Mouse (Mus musculus) liver, embryonic 15.5 days (tissue): ENCODE data around the gene Gm10097. TPM values are rescaled to one million over a fixed set of nuclear protein-coding genes. Genes with fewer than 3 reads are reported as not detected.

Source experiments
- ATAC-seq: fragments of 200-750 bp; cut with Nextera tagmentation; 2 replicates; pipeline ENCODE4 v1.8.0; 2017; ENCODE audit warnings: moderate number of reproducible peaks, mild to moderate bottlenecking, moderate library complexity; ENCODE audit not compliant: insufficient read depth
- H3K27ac ChIP-seq: fragments of 300-500 bp; sonication (generic); replicated peaks from 2 replicates; pipeline ENCODE4 v1.5.1; 2015; ENCODE audit warnings: mild to moderate bottlenecking, inconsistent platforms
- H3K27me3 ChIP-seq: fragments of 300-500 bp; sonication (generic); 2 replicates; pipeline ENCODE4 v1.6.1; 2015; ENCODE audit warnings: mild to moderate bottlenecking, inconsistent platforms
- H3K36me3 ChIP-seq: fragments of 300-500 bp; sonication (generic); replicated peaks from 2 replicates; pipeline ENCODE4 v1.6.1; 2015; ENCODE audit warnings: moderate library complexity, mild to moderate bottlenecking, inconsistent platforms
- H3K4me1 ChIP-seq: fragments of 300-500 bp; sonication (generic); replicated peaks from 2 replicates; pipeline ENCODE4 v1.6.1; 2015; ENCODE audit warnings: inconsistent platforms
- H3K4me2 ChIP-seq: fragments of 300-500 bp; sonication (generic); 2 replicates; pipeline ENCODE4 v1.6.1; 2015; ENCODE audit warnings: moderate library complexity, mild to moderate bottlenecking, inconsistent platforms
- H3K4me3 ChIP-seq: fragments of 300-500 bp; sonication (generic); replicated peaks from 2 replicates; pipeline ENCODE4 v1.5.1; 2015; ENCODE audit warnings: mild to moderate bottlenecking, inconsistent platforms
- H3K9ac ChIP-seq: fragments of 300-500 bp; sonication (generic); 2 replicates; pipeline ENCODE4 v1.6.1; 2015; ENCODE audit warnings: moderate library complexity, mild to moderate bottlenecking, inconsistent platforms
- H3K9me3 ChIP-seq: fragments of 300-500 bp; sonication (generic); replicated peaks from 2 replicates; pipeline ENCODE4 v1.6.1; 2016; ENCODE audit warnings: inconsistent platforms
- WGBS: fragments of 180-500 bp; shearing (Covaris S2); methylation state at CpG from one replicate; pipeline ENCODE4 v1.1.7; 2015; ENCODE audit warnings: mixed read lengths; ENCODE audit not compliant: insufficient replicate concordance; 5-methylcytosine and 5-hydroxymethylcytosine counted together
- polyA plus RNA-seq: library from polyadenylated mRNA; unstranded; fragments of >200 nt; fragmentation: Nextera tagmentation; extraction: Ambion mirVana; gene quantifications from 2 replicates; pipeline ENCODE4 v1.2.1, GENCODE M21; 2015

Gm10097 gene
- polyA plus RNA-seq = 0.07 and 0.08 TPM in 2 replicates

DNA sequence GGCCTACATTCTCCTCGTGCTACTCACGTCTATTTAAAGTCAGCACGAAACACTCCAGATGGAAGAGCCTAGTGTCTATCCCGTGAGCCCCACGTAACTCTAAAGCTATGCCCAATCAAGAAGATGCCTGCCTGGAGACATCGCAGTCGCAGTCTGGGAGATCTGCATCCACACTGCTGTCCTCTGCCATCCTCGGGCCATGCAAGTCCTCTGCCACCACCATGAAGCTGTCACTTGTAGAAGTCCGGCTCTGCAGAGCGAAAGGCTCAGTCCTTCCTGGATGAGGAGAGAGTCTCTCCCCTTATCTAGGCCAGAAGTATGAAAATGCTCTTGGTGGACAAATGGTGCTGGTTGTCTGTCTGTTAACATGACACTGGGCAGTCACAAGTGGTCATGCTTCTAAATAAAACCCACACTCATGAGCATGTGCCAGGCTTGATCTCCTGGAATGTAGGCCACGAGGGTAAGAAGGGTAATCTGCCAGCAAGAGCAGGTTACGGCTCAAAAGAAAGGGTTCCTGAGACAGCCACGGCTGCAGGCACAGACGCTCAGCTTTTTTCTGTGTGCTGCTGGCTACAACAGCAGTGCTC is at the start of gene Gm10097:
Gm10097 (plus strand) TSS at position 517 of the 590 bp plus-strand sequence.
- ATAC-seq = no peak
- H3K4me3 ChIP-seq = no peak within 1 kb of the TSS
- no peaks in the 10 kb centered on the region for H3K4me1 ChIP-seq
- no peak within 1 kb of the TSS for H3K27ac ChIP-seq
- no peaks in the 10 kb centered on the region for H3K9me3 ChIP-seq
- no peaks in the 10 kb centered on the region for H3K27me3 ChIP-seq
- 0 out of 2 replicates have a peak, but pooled peaks cover 21% of the 10 kb centered on the region for H3K36me3 ChIP-seq
- no peak within 1 kb of the TSS for H3K9ac ChIP-seq
- WGBS = 73% methylated on average over 14 of the region's 14 CpGs
- H3K4me2 ChIP-seq = no peak within 1 kb of the TSS

DNA sequence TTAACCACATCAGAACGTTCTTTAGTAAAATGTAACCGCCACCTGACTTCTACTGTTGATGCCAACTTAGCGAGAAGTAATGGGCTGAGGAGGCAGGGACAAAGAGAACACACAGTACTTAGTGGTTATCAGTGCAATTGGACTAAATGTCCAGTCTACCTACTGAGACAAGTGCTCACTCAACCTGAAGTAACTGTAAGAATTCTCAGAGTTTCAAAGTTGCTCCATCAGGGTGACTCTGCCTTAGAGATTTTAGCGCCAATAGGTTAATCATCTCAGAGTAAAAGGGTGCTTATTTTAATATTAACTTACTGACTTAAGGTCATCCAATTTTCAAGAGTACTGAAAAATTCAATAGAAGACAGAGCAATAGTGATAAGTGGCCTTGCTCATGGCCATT is 43.1 kb upstream of the Gm10097 start:
- Histone ChIP-seq H3K27ac (no peak overlapping the region), H3K4me1 (no peaks in the 10 kb centered on the region), H3K9me3 (no peaks in the 10 kb centered on the region), H3K9ac (no peak overlapping the region), H3K27me3 (no peaks in the 10 kb centered on the region), H3K4me3 (no peak overlapping the region), H3K36me3 (0 out of 2 replicates have a peak, but pooled peaks cover 5% of the 10 kb centered on the region), H3K4me2 (no peak overlapping the region)
- no peak for ATAC-seq
- 70% methylated on average over 4 of the region's 4 CpGs for WGBS

DNA sequence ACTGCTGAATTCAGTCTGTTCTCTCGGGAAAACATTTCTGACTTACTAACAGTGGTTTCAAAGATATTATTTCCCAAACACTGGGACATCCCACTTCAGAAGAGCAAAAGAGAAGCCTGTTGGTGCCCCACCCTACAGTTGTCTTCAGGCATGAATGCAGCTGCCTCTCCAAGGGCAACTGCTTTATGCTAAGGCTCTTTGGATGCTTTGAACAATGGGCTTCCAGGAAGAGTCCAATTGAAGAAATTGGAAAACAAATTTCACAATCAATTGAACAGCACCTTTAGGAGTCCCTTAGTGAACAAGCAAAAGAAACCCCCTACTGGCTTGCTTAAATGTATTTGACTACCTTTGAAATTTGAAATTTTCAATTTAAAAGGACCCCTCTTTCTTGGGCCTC is 41.8 kb upstream of the Gm10097 start:
- Histone ChIP-seq H3K4me3 (no peak overlapping the region), H3K4me2 (no peak overlapping the region), H3K27ac (no peak overlapping the region), H3K36me3 (peaks cover 2% of the 10 kb centered on the region; the same call in 1 of the 2 replicates), H3K9ac (no peak overlapping the region), H3K9me3 (no peaks in the 10 kb centered on the region), H3K4me1 (no peaks in the 10 kb centered on the region), H3K27me3 (no peaks in the 10 kb centered on the region)
- no peak for ATAC-seq
- WGBS = 62% methylated on average over 1 of the region's 1 CpGs

- H3K4me3 ChIP-seq = no peak overlapping the region
- peaks cover 11% of the 10 kb centered on the region; the same call in 1 of the 2 replicates for H3K36me3 ChIP-seq
- WGBS = 64% methylated on average over 9 of the region's 9 CpGs
- no peak for ATAC-seq
- no peak overlapping the region for H3K27ac ChIP-seq
- no peaks in the 10 kb centered on the region for H3K4me1 ChIP-seq
- H3K9ac ChIP-seq = no peak overlapping the region
- no peaks in the 10 kb centered on the region for H3K9me3 ChIP-seq
- no peaks in the 10 kb centered on the region for H3K27me3 ChIP-seq
- no peak overlapping the region for H3K4me2 ChIP-seq
Measured at GRCm38 (mm10) chr10:5028301-5028700, 40.7 kb upstream of the Gm10097 start.

- H3K27me3 ChIP-seq = no peaks in the 10 kb centered on the region
- no peak overlapping the region for H3K4me2 ChIP-seq
- no peak overlapping the region for H3K9ac ChIP-seq
- no peak for ATAC-seq
- no peaks in the 10 kb centered on the region for H3K4me1 ChIP-seq
- H3K27ac ChIP-seq = no peak overlapping the region
- peaks cover 11% of the 10 kb centered on the region; the same call in 1 of the 2 replicates for H3K36me3 ChIP-seq
- H3K9me3 ChIP-seq = no peaks in the 10 kb centered on the region
- no peak overlapping the region for H3K4me3 ChIP-seq
- WGBS = 52% methylated on average over 2 of the region's 2 CpGs
Measured at GRCm38 (mm10) chr10:5029161-5029560, 39.8 kb upstream of the Gm10097 start.

DNA sequence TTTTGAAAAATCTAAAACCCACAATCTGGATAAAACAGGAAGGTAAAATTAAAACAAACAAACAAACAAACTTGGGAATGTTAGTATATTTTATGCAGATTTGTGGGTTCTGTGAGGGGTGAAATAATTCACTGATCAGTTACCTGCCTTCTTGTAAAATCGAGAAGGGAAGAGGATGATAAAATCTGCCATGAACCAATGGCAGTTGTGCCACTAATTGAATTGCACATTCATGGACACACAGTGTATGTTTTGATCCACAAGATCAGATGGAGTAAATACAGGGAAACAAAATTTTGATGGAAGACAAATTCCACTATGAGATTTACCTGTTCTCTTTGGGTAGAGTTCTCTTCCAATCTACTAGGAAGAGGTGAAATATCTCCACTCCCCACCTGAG is 39.1 kb upstream of the Gm10097 start:
- peaks cover 11% of the 10 kb centered on the region; the same call in 1 of the 2 replicates for H3K36me3 ChIP-seq
- H3K9ac ChIP-seq = no peak overlapping the region
- ATAC-seq = no peak
- no peaks in the 10 kb centered on the region for H3K9me3 ChIP-seq
- no peaks in the 10 kb centered on the region for H3K4me1 ChIP-seq
- 63% methylated on average over 1 of the region's 1 CpGs for WGBS
- H3K4me3 ChIP-seq = no peak overlapping the region
- no peak overlapping the region for H3K27ac ChIP-seq
- no peak overlapping the region for H3K4me2 ChIP-seq
- H3K27me3 ChIP-seq = no peaks in the 10 kb centered on the region

DNA sequence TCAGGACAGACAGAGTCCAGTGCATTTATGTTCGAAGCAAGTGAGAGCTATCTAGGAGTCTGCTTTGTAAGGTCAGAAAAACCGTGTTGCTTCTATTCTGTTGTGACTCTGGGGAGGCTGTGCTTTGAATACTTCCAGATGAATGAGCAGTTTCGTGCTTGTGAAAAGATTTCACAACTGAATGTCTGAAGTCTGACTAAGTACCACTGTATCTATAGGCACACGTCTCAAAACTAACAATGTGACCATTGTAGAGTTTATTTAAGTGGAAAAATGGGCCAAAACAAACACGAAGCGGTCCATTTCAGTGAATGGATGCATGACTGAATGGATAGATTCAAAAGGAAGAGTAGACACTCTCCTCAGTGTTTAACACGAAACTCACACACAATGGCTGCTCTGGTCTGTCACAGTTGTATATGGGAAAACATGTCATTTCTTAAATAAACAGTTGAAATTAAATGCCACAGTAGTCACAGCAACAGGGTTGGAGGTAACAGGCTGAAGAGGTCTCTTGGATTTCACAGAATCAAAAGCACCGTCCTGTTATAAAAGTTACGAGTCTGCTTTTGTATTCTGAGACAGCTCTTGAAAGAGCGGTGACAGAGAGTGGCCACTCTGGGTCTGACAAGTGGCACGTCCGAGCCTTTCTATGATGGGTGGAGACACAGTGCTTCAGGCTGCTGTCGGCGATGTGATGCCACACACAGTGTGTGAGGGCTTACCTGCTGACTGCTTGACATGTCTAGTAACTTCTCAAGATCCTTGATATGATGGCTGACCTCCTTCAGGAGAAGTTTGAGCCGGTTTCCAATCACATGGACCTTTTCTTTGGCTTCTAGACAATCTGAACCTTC is 36.6 kb upstream of the Gm10097 start:
- H3K9ac ChIP-seq = no peak overlapping the region
- 74% methylated on average over 15 of the region's 15 CpGs for WGBS
- no peak overlapping the region for H3K27ac ChIP-seq
- no peaks in the 10 kb centered on the region for H3K27me3 ChIP-seq
- ATAC-seq = no peak
- no peaks in the 10 kb centered on the region for H3K9me3 ChIP-seq
- H3K4me2 ChIP-seq = no peak overlapping the region
- no peak overlapping the region for H3K4me3 ChIP-seq
- no peaks in the 10 kb centered on the region for H3K4me1 ChIP-seq
- peaks cover 16% of the 10 kb centered on the region; the same call in 1 of the 2 replicates for H3K36me3 ChIP-seq

DNA sequence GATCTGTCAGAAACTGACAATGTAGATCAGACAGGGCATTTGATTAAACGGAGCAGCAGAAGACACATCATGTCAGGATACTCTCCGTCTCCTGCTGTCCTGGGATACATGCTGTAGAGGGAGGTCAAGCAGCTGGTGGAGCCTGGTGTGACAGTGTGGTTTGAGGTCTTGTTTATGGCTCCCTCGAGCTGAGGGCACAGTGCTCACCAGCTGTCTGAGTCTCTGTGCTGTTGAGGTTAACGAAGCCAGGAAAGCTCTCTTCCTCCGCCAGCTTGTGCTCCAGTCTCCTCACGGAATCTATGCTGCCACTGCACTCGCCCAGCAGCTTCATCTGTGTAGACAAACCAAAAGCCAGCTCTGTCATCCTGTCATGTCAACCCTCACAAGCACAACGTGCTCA is 27.7 kb upstream of the Gm10097 start:
- Histone ChIP-seq H3K9ac (no peak overlapping the region), H3K36me3 (peaks cover 27% of the 10 kb centered on the region), H3K4me2 (no peak overlapping the region), H3K27ac (no peak overlapping the region), H3K4me3 (no peak overlapping the region), H3K9me3 (no peaks in the 10 kb centered on the region), H3K4me1 (no peaks in the 10 kb centered on the region), H3K27me3 (no peaks in the 10 kb centered on the region)
- ATAC-seq = no peak
- WGBS = 70% methylated on average over 8 of the region's 8 CpGs

DNA sequence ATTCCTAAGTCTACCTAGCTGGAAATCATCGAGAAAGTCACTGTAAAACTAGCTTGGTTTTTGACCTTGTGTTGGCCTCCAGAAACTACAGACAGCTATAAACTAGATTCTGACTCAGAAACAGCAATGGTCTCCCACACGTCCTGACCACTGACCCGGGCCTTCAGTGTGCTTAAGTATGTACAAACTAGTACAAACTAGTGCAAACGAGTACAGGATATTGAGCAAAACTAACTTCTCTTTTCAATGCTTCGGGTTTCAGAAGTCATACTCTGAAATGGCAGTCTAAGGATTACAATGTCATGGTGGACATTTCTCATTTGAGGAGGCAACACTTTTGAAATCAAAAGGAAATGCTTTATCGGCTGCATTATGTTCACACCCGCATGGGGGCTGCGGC is 24.5 kb upstream of the Gm10097 start:
- Histone ChIP-seq H3K4me3 (no peak overlapping the region), H3K36me3 (peaks cover 32% of the 10 kb centered on the region), H3K9ac (no peak overlapping the region), H3K9me3 (no peaks in the 10 kb centered on the region), H3K4me1 (no peaks in the 10 kb centered on the region), H3K4me2 (no peak overlapping the region), H3K27ac (no peak overlapping the region), H3K27me3 (no peaks in the 10 kb centered on the region)
- no peak for ATAC-seq
- WGBS = 60% methylated on average over 8 of the region's 8 CpGs

DNA sequence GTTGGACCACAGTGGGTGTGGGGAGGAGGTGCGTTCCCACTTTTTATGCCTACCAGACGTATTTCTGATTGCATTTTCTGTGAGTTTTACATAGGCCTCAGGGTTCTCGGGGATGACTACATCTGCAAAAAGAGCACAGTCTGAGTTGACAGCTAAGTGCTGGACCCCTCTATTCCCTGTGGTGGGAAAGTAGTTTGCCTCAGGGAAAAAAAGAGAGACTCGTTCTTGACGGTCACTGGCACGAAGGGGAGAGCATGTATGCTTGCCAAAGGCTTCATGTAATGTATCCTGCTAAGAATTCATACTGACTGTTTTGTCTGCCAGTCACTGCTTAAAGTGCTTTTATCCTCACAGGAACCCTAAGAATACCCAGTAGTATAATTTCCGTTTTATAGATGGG is 23.8 kb upstream of the Gm10097 start:
- H3K9me3 ChIP-seq = no peaks in the 10 kb centered on the region
- 79% methylated on average over 7 of the region's 7 CpGs for WGBS
- no peak overlapping the region for H3K27ac ChIP-seq
- no peak overlapping the region for H3K4me2 ChIP-seq
- H3K27me3 ChIP-seq = no peaks in the 10 kb centered on the region
- no peaks in the 10 kb centered on the region for H3K4me1 ChIP-seq
- no peak for ATAC-seq
- H3K4me3 ChIP-seq = no peak overlapping the region
- peaks cover 32% of the 10 kb centered on the region for H3K36me3 ChIP-seq
- no peak overlapping the region for H3K9ac ChIP-seq

DNA sequence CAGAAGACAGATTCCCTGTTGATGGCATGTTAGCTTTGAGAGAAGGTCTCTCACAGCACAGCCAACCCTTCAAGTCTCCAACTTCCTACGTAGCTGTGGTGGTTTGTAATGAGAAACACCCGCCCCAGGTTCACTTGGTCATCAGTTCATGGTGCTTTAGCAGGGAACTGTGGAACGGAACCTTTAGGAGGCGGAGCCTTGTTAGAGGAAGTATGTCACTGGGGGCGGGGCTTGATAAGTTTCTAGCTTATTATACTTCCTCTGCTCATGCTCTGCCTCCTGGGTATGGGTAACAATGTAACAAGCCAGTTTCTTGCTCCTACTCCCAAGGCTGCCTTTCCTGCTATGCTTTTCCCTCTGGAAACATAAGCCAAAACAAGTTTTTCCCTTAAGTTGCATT is 23.3 kb upstream of the Gm10097 start:
- no peaks in the 10 kb centered on the region for H3K9me3 ChIP-seq
- no peak for ATAC-seq
- H3K9ac ChIP-seq = no peak overlapping the region
- no peak overlapping the region for H3K4me2 ChIP-seq
- H3K36me3 ChIP-seq = peaks cover 29% of the 10 kb centered on the region
- WGBS = 76% methylated on average over 5 of the region's 5 CpGs
- H3K4me1 ChIP-seq = no peaks in the 10 kb centered on the region
- H3K4me3 ChIP-seq = no peak overlapping the region
- H3K27ac ChIP-seq = no peak overlapping the region
- H3K27me3 ChIP-seq = no peaks in the 10 kb centered on the region
